Mouse (Mus musculus): ENCODE measurements at regions not wholly inside any gene's neighbourhood (a gene's known extent, or its start where the extent isn't known, plus 50 kb on each side); places are given as distances from the start of the nearest gene placed in this dataset.

DNA sequence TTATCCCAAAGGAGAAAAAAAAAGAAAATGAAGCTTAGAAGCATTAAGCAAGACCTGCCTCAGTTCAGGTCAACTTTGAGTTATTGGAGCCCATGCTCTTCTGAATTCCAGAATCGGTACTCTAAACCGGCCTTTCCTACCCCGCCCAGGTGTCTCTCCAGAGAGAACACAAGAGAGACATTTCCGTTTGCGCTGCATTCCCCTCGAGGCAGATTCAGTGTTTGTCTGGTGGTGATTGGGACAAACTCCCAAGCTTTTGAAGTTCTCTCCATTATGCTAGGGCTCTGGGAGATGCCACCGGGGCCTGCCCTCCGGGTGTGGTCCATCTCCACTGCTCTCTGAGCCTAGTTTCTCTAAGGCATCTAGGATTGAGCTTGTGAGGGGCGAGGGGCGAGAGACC lies 205.8 kb upstream of the Hmga2 start:
- TF ChIP-seq ZC3H11A (IDR thresholded peaks at IDR 0.05; ENCODE audit: borderline replicate concordance, low read depth, low read length) (no peak), ZNF384 (IDR thresholded peaks at IDR 0.05; ENCODE audit: low read depth, low read length) (no peak), CHD2 (IDR thresholded peaks at IDR 0.05; ENCODE audit: low read depth, low read length) (no peak)

All from ES-E14 (cell line).